In the genomic region with DNA sequence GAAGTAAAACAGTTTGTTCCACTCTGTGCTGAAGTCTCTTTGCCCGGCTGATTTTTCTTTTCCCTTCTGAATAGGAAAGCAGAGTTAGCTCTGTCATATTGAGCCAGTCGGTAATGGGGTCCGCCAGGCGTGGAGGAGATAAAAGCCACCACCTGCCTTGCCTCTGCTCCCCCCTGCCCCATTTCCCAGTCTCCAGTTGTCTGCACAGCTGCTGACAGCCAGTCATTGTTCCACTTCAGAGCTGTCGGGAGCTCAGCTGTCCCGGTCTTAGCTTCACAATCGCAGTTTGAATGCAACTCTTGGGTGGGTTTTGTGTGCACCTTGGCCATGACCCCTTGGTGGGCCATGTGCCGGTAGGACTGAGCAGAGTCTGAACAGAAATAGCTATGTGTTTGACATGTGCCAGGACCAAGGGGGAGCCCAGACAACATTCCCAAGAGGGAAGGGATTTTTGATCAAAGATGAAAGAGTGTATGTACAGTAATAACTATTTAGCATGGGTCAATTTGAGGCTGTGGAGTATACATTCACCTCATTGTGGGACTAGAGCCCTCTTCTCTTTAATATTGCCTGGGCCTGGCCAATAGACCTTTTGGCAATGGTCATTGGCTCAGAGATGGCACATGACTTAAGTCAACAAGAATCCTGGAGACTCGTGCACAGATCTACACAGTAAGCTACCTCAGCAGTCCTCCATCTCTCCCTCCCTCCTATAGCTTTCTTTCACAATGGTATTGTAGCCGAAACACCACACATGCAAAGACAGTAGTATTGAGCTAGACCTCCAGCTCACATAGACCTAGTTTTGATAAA, we compare ENCODE assay signal across 8 mouse cellular contexts.
A peak's percentile ranks its signal among the peaks of the same experiment; 100 is the strongest.
DNase-seq lines count a peak whose midpoint lies in the region; ATAC-seq and TF ChIP-seq lines count a peak whose summit lies in the region.

No protein-coding gene starts in this region.

- no peak for TF ChIP-seq CTCF in gastrocnemius, adult 2 months (IDR thresholded peaks at IDR 0.05)
- no peak for TF ChIP-seq CTCF in forebrain, postnatal 0 days (IDR thresholded peaks at IDR 0.05; ENCODE audit: low read depth)

- no peak overlapping the region for H3K4me2 ChIP-seq in forebrain, postnatal 0 days (ENCODE audit: low read depth)
- 0 out of 2 replicates have a peak overlapping the region, but pooled peaks have one; percentile 16 for H3K4me2 ChIP-seq in midbrain, embryonic 12.5 days (replicated peaks)

- H3K36me3 ChIP-seq in forebrain, postnatal 0 days (ENCODE audit: insufficient read depth), result no peaks in the 10 kb centered on the region
- no peaks in the 10 kb centered on the region for H3K36me3 ChIP-seq in midbrain, embryonic 12.5 days

- no peaks in the 10 kb centered on the region for H3K27me3 ChIP-seq in forebrain, postnatal 0 days (ENCODE audit: insufficient read depth, low read length)
- H3K27me3 ChIP-seq in midbrain, embryonic 12.5 days, result no peaks in the 10 kb centered on the region

- H3K27ac ChIP-seq in gastrocnemius, adult 2 months, result no peak overlapping the region
- H3K27ac ChIP-seq in forebrain, postnatal 0 days (ENCODE audit: low read depth, low read length), result no peak overlapping the region
- peak overlapping the region; percentile 70 for H3K27ac ChIP-seq in midbrain, embryonic 12.5 days (replicated peaks)

- peak; percentile 7 for DNase-seq in gastrocnemius, postnatal 14 days
- no peak for DNase-seq in gastrocnemius, adult 2 months
- peak; percentile 58 for DNase-seq in embryo, embryonic 10 days (ENCODE audit: low spot score)
- DNase-seq in forebrain, postnatal 0 days, result no peak
- no peak for DNase-seq in adrenal gland, postnatal 25 days
- no peak for DNase-seq in gastrocnemius, adult 8-10 months (ENCODE audit: low spot score in 2 of 2)
- no peak for DNase-seq in layer of hippocampus, adult 8-10 months (ENCODE audit: low spot score in 2 of 2)

- no peak overlapping the region for H3K9ac ChIP-seq in forebrain, postnatal 0 days
- no peak overlapping the region for H3K9ac ChIP-seq in midbrain, embryonic 12.5 days (replicated peaks)

- no peak overlapping the region for H3K4me3 ChIP-seq in gastrocnemius, adult 2 months
- no peak overlapping the region for H3K4me3 ChIP-seq in forebrain, postnatal 0 days (ENCODE audit: low read depth, low read length)
- H3K4me3 ChIP-seq in midbrain, embryonic 12.5 days, result no peak overlapping the region

- WGBS in forebrain, postnatal 0 days, result 27% methylated on average over 10 of the region's 10 CpGs
- WGBS in midbrain, embryonic 12.5 days, result 19% methylated on average over 10 of the region's 10 CpGs

- peak; percentile 72 for ATAC-seq in forebrain, postnatal 0 days
- ATAC-seq in midbrain, embryonic 12.5 days (ENCODE audit: low FRiP score, low read depth), result peak; percentile 97

- H3K9me3 ChIP-seq in forebrain, postnatal 0 days (ENCODE audit: low read length), result no peaks in the 10 kb centered on the region
- H3K9me3 ChIP-seq in midbrain, embryonic 12.5 days, result no peaks in the 10 kb centered on the region

- intact Hi-C loops in gastrocnemius, postnatal 14 days (cut with DNase I; ENCODE audit: low total_unique reads), result no loop called here
- intact Hi-C loops in gastrocnemius, adult 2 months (cut with DNase I), result no loop called here

- no peaks in the 10 kb centered on the region for H3K4me1 ChIP-seq in forebrain, postnatal 0 days (ENCODE audit: insufficient read depth)
- peaks cover 16% of the 10 kb centered on the region for H3K4me1 ChIP-seq in midbrain, embryonic 12.5 days

Comparison
In these comparisons a context has a peak if more than half of its experiments do, and no peak if none do; other contexts are left out.
1. DNase-seq: peak in gastrocnemius, postnatal 14 days (single experiment) and embryo, embryonic 10 days (single experiment); none in gastrocnemius, adult 2 months (single experiment), forebrain, postnatal 0 days (single experiment), adrenal gland, postnatal 25 days (single experiment), gastrocnemius, adult 8-10 months (0 of 2) and layer of hippocampus, adult 8-10 months (0 of 2).